8 mouse cellular contexts compared by ENCODE assay signal in the genomic region with DNA sequence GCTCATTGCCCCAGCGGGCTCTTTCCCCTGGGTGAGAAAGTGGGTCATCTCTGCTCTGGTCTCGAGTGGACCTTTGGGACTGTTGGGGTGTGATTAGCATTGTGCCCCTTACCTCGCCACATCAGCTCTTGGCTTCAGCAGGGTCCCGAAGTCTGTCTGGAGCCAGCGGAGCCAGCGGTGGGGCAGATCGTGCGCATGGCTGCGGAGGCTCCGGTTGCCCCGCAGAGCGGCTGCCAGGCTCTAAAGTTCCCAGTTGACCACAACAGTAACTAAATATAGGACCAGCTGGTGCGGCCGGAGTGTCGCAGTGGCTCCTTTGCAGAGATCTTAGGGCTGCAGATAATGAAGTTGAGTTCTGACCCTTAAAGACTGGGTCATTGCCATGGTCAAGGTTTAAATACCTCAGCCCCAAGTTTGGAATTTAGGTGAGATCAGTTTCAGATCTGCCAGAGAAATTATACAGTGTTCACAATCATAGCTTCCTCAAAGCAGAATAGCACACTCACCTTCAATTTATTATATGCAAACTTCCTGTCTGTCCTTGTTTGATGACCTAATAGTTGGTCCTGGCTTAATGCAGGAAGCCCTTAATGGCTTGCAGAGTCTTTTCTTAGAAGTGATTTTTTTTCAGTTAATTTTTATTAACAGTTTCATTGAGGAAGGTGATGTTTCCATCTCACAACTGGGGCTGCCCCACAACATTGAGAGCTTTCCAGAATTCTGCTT. TPM values are rescaled to one million over a fixed set of nuclear protein-coding genes. Genes with fewer than 3 reads are reported as not detected.
DNase-seq lines count a peak whose midpoint lies in the region; ATAC-seq and TF ChIP-seq lines count a peak whose summit lies in the region.

No protein-coding gene starts in this region.

- no peak for TF ChIP-seq POLR2A in spleen, adult 2 months (IDR thresholded peaks at IDR 0.05; ENCODE audit: low read depth, low read length)

- H3K4me3 ChIP-seq in spleen, adult 2 months (ENCODE audit: extremely low read depth, insufficient read depth, insufficient read length), result peak overlapping the region; percentile 69; the same call in 1 of the 2 replicates
- H3K4me3 ChIP-seq in forebrain, embryonic 14.5 days (ENCODE audit: low read depth, low read length), result peak overlapping the region; percentile 84
- H3K4me3 ChIP-seq in hindbrain, embryonic 14.5 days (replicated peaks; ENCODE audit: low read length), result peak overlapping the region; percentile 61
- H3K4me3 ChIP-seq in midbrain, embryonic 15.5 days, result peak overlapping the region; percentile 91

- no peaks in the 10 kb centered on the region for H3K9me3 ChIP-seq in forebrain, embryonic 14.5 days (replicated peaks; ENCODE audit: control insufficient read depth, low read length)
- no peaks in the 10 kb centered on the region for H3K9me3 ChIP-seq in hindbrain, embryonic 14.5 days (ENCODE audit: control insufficient read depth, low read length)
- H3K9me3 ChIP-seq in midbrain, embryonic 15.5 days, result no peaks in the 10 kb centered on the region

- H3K9ac ChIP-seq in forebrain, embryonic 14.5 days (ENCODE audit: low read length), result peak overlapping the region; percentile 87
- H3K9ac ChIP-seq in hindbrain, embryonic 14.5 days, result peak overlapping the region; percentile 61
- peak overlapping the region; percentile 76 for H3K9ac ChIP-seq in midbrain, embryonic 15.5 days

- no peak for TF ChIP-seq CTCF in spleen, adult 2 months (IDR thresholded peaks at IDR 0.05; ENCODE audit: extremely low read depth, insufficient read depth, insufficient read length, insufficient replicate concordance)

- no peak overlapping the region for H3K27ac ChIP-seq in spleen, adult 2 months (ENCODE audit: insufficient read depth, low read length)
- no peak overlapping the region for H3K27ac ChIP-seq in forebrain, embryonic 14.5 days (ENCODE audit: low read depth, low read length)
- H3K27ac ChIP-seq in hindbrain, embryonic 14.5 days, result no peak overlapping the region
- H3K27ac ChIP-seq in midbrain, embryonic 15.5 days, result no peak overlapping the region

- H3K27me3 ChIP-seq in spleen, adult 2 months (ENCODE audit: control insufficient read depth, insufficient read depth, low read length), result no peaks in the 10 kb centered on the region
- H3K27me3 ChIP-seq in forebrain, embryonic 14.5 days (replicated peaks; ENCODE audit: control insufficient read depth, insufficient read depth, low read length), result no peaks in the 10 kb centered on the region
- no peaks in the 10 kb centered on the region for H3K27me3 ChIP-seq in hindbrain, embryonic 14.5 days (ENCODE audit: control insufficient read depth, insufficient read depth, low read length)
- H3K27me3 ChIP-seq in midbrain, embryonic 15.5 days (replicated peaks), result no peaks in the 10 kb centered on the region

- no peak for DNase-seq in spleen, adult 2 months (ENCODE audit: low read depth in 1 of 2, low spot score in 2 of 2)
- DNase-seq in spleen, postnatal 4 days (ENCODE audit: low spot score in 2 of 2), result no peak
- DNase-seq in forebrain, embryonic 14.5 days (ENCODE audit: low spot score), result no peak
- no peak for DNase-seq in hindbrain, embryonic 14.5 days (ENCODE audit: low spot score)
- DNase-seq in right cerebral cortex, postnatal 10 days (ENCODE audit: low spot score in 2 of 2), result no peak
- DNase-seq in urinary bladder, postnatal 14 days (ENCODE audit: low spot score), result no peak
- no peak for DNase-seq in kidney, postnatal 25 days

- H3K4me2 ChIP-seq in forebrain, embryonic 14.5 days (ENCODE audit: low read length), result peak overlapping the region; percentile 96
- H3K4me2 ChIP-seq in hindbrain, embryonic 14.5 days (replicated peaks), result peak overlapping the region; percentile 90
- peak overlapping the region; percentile 97 for H3K4me2 ChIP-seq in midbrain, embryonic 15.5 days

- H3K4me1 ChIP-seq in spleen, adult 2 months (ENCODE audit: control insufficient read depth, insufficient read depth, insufficient read length), result peaks cover 5% of the 10 kb centered on the region; the same call in 1 of the 2 replicates
- peaks cover 11% of the 10 kb centered on the region for H3K4me1 ChIP-seq in forebrain, embryonic 14.5 days (ENCODE audit: control insufficient read depth, insufficient read depth, low read length)
- H3K4me1 ChIP-seq in hindbrain, embryonic 14.5 days (replicated peaks; ENCODE audit: control insufficient read depth, insufficient read depth, low read length), result peaks cover 18% of the 10 kb centered on the region; the same call in 1 of the 2 replicates
- peaks cover 23% of the 10 kb centered on the region for H3K4me1 ChIP-seq in midbrain, embryonic 15.5 days

- WGBS in spleen, adult 2 months, result 16% methylated on average over 15 of the region's 15 CpGs
- 6% methylated on average over 15 of the region's 15 CpGs for WGBS in forebrain, embryonic 14.5 days
- 3% methylated on average over 15 of the region's 15 CpGs for WGBS in hindbrain, embryonic 14.5 days
- WGBS in midbrain, embryonic 15.5 days, result 1% methylated on average over 15 of the region's 15 CpGs

- no peak for ATAC-seq in forebrain, embryonic 14.5 days
- no peak for ATAC-seq in hindbrain, embryonic 14.5 days (ENCODE audit: low FRiP score)
- no peak for ATAC-seq in midbrain, embryonic 15.5 days (replicated peaks)

- H3K36me3 ChIP-seq in spleen, adult 2 months (ENCODE audit: control insufficient read depth, insufficient read depth, low read length), result no peaks in the 10 kb centered on the region
- H3K36me3 ChIP-seq in forebrain, embryonic 14.5 days (ENCODE audit: control insufficient read depth, insufficient read depth, low read length), result no peaks in the 10 kb centered on the region
- H3K36me3 ChIP-seq in hindbrain, embryonic 14.5 days (replicated peaks; ENCODE audit: control insufficient read depth, insufficient read depth), result no peaks in the 10 kb centered on the region
- no peaks in the 10 kb centered on the region for H3K36me3 ChIP-seq in midbrain, embryonic 15.5 days (replicated peaks)

RNA-seq across cellular contexts. Expression of a gene that starts 1.0 kb away (rescaled TPM):
- 5.8 and 7.6 TPM in 2 replicates for polyA plus RNA-seq in spleen, adult 2 months (2012; rRNA removed)
- polyA plus RNA-seq in forebrain, embryonic 14.5 days (2014; fragmentation: Nextera tagmentation; extraction: Ambion mirVana), result 21.3 TPM in 2 replicates
- 14.1 and 15.1 TPM in 2 replicates for polyA plus RNA-seq in hindbrain, embryonic 14.5 days (2014; fragmentation: Nextera tagmentation; extraction: Ambion mirVana)
- 18.1 TPM in 2 replicates for polyA plus RNA-seq in midbrain, embryonic 15.5 days (2015; fragmentation: Nextera tagmentation; extraction: Ambion mirVana)

RNA-seq across cellular contexts. Expression of a gene that starts 24.1 kb away (rescaled TPM):
- polyA plus RNA-seq in spleen, adult 2 months (2012; rRNA removed), result 93.7 and 133 TPM in 2 replicates
- polyA plus RNA-seq in forebrain, embryonic 14.5 days (2014; fragmentation: Nextera tagmentation; extraction: Ambion mirVana), result 50.0 and 51.3 TPM in 2 replicates
- polyA plus RNA-seq in hindbrain, embryonic 14.5 days (2014; fragmentation: Nextera tagmentation; extraction: Ambion mirVana), result 37.4 and 38.8 TPM in 2 replicates
- 65.8 and 71.3 TPM in 2 replicates for polyA plus RNA-seq in midbrain, embryonic 15.5 days (2015; fragmentation: Nextera tagmentation; extraction: Ambion mirVana)

RNA-seq across cellular contexts. Expression of a gene that starts 58.8 kb away (rescaled TPM):
- polyA plus RNA-seq in spleen, adult 2 months (2012; rRNA removed), result 0.14 and 0.19 TPM in 2 replicates
- 0.14 TPM in 1 of 2 replicates, not detected in the other for polyA plus RNA-seq in forebrain, embryonic 14.5 days (2014; fragmentation: Nextera tagmentation; extraction: Ambion mirVana)
- polyA plus RNA-seq in hindbrain, embryonic 14.5 days (2014; fragmentation: Nextera tagmentation; extraction: Ambion mirVana), result 0.13 and 0.29 TPM in 2 replicates
- polyA plus RNA-seq in midbrain, embryonic 15.5 days (2015; fragmentation: Nextera tagmentation; extraction: Ambion mirVana), result 0.10 and 0.28 TPM in 2 replicates
